Mouse (Mus musculus) embryonic facial prominence, embryonic 11.5 days (tissue): ENCODE data around the gene Pitpnm3. TPM values are rescaled to one million over a fixed set of nuclear protein-coding genes. Genes with fewer than 3 reads are reported as not detected.

Experiments used
- ATAC-seq: fragments of 200-750 bp; cut with Nextera tagmentation; replicated peaks from 2 replicates; pipeline ENCODE4 v1.8.0; 2017; ENCODE audit warnings: low read depth; ENCODE audit not compliant: insufficient number of reproducible peaks, low FRiP score, low TSS enrichment
- DNase-seq: peaks from one replicate; pipeline ENCODE4 v3.0.0-alpha.2; 2015; ENCODE audit warnings: low spot score
- H3K27ac ChIP-seq: fragments of 300-500 bp; sonication (generic); replicated peaks from 2 replicates; pipeline ENCODE4 v1.5.1; 2014; ENCODE audit warnings: mild to moderate bottlenecking, low read depth, low read length, control low read depth
- H3K27me3 ChIP-seq: fragments of 300-500 bp; sonication (generic); 2 replicates; pipeline ENCODE4 v1.6.1; 2014; ENCODE audit warnings: mild to moderate bottlenecking, low read length, moderate library complexity, mixed read lengths; ENCODE audit not compliant: control insufficient read depth, insufficient read depth
- H3K36me3 ChIP-seq: fragments of 300-500 bp; sonication (generic); replicated peaks from 2 replicates; pipeline ENCODE4 v1.6.1; 2014; ENCODE audit warnings: low read depth, mild to moderate bottlenecking, low read length, moderate library complexity, mixed read lengths; ENCODE audit not compliant: control insufficient read depth, insufficient read depth
- H3K4me1 ChIP-seq: fragments of 300-500 bp; sonication (generic); 2 replicates; pipeline ENCODE4 v1.6.1; 2014; ENCODE audit warnings: low read length, mixed read lengths; ENCODE audit not compliant: control insufficient read depth, insufficient read depth
- H3K4me2 ChIP-seq: fragments of 300-500 bp; sonication (generic); 2 replicates; pipeline ENCODE4 v1.6.1; 2014; ENCODE audit warnings: low read depth, mild to moderate bottlenecking, control low read depth, low read length, moderate library complexity
- H3K4me3 ChIP-seq: fragments of 300-500 bp; sonication (generic); 2 replicates; pipeline ENCODE4 v1.5.1; 2014; ENCODE audit warnings: low read depth, low read length, control low read depth
- H3K9ac ChIP-seq: fragments of 300-500 bp; sonication (generic); replicated peaks from 2 replicates; pipeline ENCODE4 v1.6.1; 2014; ENCODE audit warnings: mild to moderate bottlenecking, control low read depth, low read length
- H3K9me3 ChIP-seq: fragments of 300-500 bp; sonication (generic); replicated peaks from 2 replicates; pipeline ENCODE4 v1.6.1; 2016; ENCODE audit warnings: mild to moderate bottlenecking, low read length, inconsistent platforms, mixed read lengths; ENCODE audit not compliant: control insufficient read depth
- WGBS: fragments of 180-500 bp; shearing (Covaris S2); extraction: QIAGEN DNeasy Blood & Tissue Kit; methylation state at CpG from one replicate; pipeline ENCODE4 v1.1.7; 2014; 5-methylcytosine and 5-hydroxymethylcytosine counted together
- polyA plus RNA-seq: library from polyadenylated mRNA; unstranded; fragments of >200 nt; fragmentation: Nextera tagmentation; extraction: Ambion mirVana; gene quantifications from 2 replicates; pipeline ENCODE4 v1.2.1, GENCODE M21; 2014

Gene Pitpnm3
- polyA plus RNA-seq, 1 experiment from 2014 or later: 0.34 TPM

- no peaks in the 10 kb centered on the region; the same call in 1 of the 2 replicates for H3K4me1 ChIP-seq
- WGBS: 15% methylated on average over 5 of the region's 5 CpGs
- no peaks in the 10 kb centered on the region for H3K36me3 ChIP-seq
- DNase-seq (peak; percentile 79), ATAC-seq (no peak)
- H3K9me3 ChIP-seq: no peaks in the 10 kb centered on the region
- no peak overlapping the region for H3K4me2 ChIP-seq
- no peak overlapping the region for H3K9ac ChIP-seq
- H3K4me3 ChIP-seq: no peak overlapping the region
- no peak overlapping the region for H3K27ac ChIP-seq
- peaks cover 7% of the 10 kb centered on the region for H3K27me3 ChIP-seq
Observed at GRCm38 (mm10) chr11:72052636-72053035, 82.9 kb downstream of the Pitpnm3 start.

- H3K27ac ChIP-seq: no peak overlapping the region
- H3K4me2 ChIP-seq: no peak overlapping the region
- no peak for ATAC-seq
- no peaks in the 10 kb centered on the region for H3K36me3 ChIP-seq
- no peaks in the 10 kb centered on the region; the same call in 1 of the 2 replicates for H3K4me1 ChIP-seq
- peaks cover 7% of the 10 kb centered on the region for H3K27me3 ChIP-seq
- no peaks in the 10 kb centered on the region for H3K9me3 ChIP-seq
- DNase-seq: peak; percentile 7
- no peak overlapping the region for H3K4me3 ChIP-seq
- no peak overlapping the region for H3K9ac ChIP-seq
- 32% methylated on average over 3 of the region's 3 CpGs for WGBS
Observed at GRCm38 (mm10) chr11:72052221-72052620, 83.4 kb downstream of the Pitpnm3 start.

- H3K27ac ChIP-seq: no peak overlapping the region
- 2% methylated on average over 36 of the region's 45 CpGs for WGBS
- no peaks in the 10 kb centered on the region; the same call in 1 of the 2 replicates for H3K4me1 ChIP-seq
- H3K4me2 ChIP-seq: peak overlapping the region; percentile 95
- H3K4me3 ChIP-seq: peak overlapping the region; percentile 52
- H3K27me3 ChIP-seq: peaks cover 7% of the 10 kb centered on the region
- DNase-seq (peak; percentile 58), ATAC-seq (peak; percentile 16; the same call in 1 of the 2 replicates)
- peak overlapping the region; percentile 54 for H3K9ac ChIP-seq
- H3K36me3 ChIP-seq: no peaks in the 10 kb centered on the region
- H3K9me3 ChIP-seq: no peaks in the 10 kb centered on the region
Observed at GRCm38 (mm10) chr11:72050895-72051858, 84.4 kb downstream of the Pitpnm3 start.

- no peak for ATAC-seq
- Histone ChIP-seq H3K27me3 (peaks cover 7% of the 10 kb centered on the region), H3K4me2 (peak overlapping the region; percentile 95)
Observed at GRCm38 (mm10) chr11:72050168-72050894, 85.2 kb downstream of the Pitpnm3 start.

GRCm38 (mm10) chr11:72049171-72049759 lies 86.3 kb downstream of the Pitpnm3 start:
- ATAC-seq (no peak), DNase-seq (no peak)
- no peak overlapping the region for H3K4me2 ChIP-seq
- H3K4me1 ChIP-seq: no peaks in the 10 kb centered on the region; the same call in 1 of the 2 replicates
- H3K9me3 ChIP-seq: no peaks in the 10 kb centered on the region
- WGBS: 70% methylated on average over 8 of the region's 8 CpGs
- no peak overlapping the region for H3K27ac ChIP-seq
- H3K36me3 ChIP-seq: no peaks in the 10 kb centered on the region; the same call in 1 of the 2 replicates
- peaks cover 7% of the 10 kb centered on the region for H3K27me3 ChIP-seq
- H3K4me3 ChIP-seq: no peak overlapping the region
- H3K9ac ChIP-seq: no peak overlapping the region

More at GRCm38 (mm10) chr11:72050168-72050894, 85.2 kb downstream of the Pitpnm3 start:
- Histone ChIP-seq H3K4me3 (peak overlapping the region; percentile 52), H3K4me1 (no peaks in the 10 kb centered on the region; the same call in 1 of the 2 replicates), H3K27ac (no peak overlapping the region), H3K36me3 (no peaks in the 10 kb centered on the region; the same call in 1 of the 2 replicates), H3K9me3 (no peaks in the 10 kb centered on the region), H3K9ac (peak overlapping the region; percentile 54)
- DNase-seq: no peak
- WGBS: 22% methylated on average over 14 of the region's 14 CpGs

- Histone ChIP-seq H3K27ac (no peak overlapping the region), H3K27me3 (peaks cover 7% of the 10 kb centered on the region), H3K9ac (no peak overlapping the region), H3K4me1 (no peaks in the 10 kb centered on the region; the same call in 1 of the 2 replicates), H3K4me3 (no peak overlapping the region), H3K4me2 (no peak overlapping the region), H3K9me3 (no peaks in the 10 kb centered on the region), H3K36me3 (no peaks in the 10 kb centered on the region; the same call in 1 of the 2 replicates)
- no peak for ATAC-seq
- WGBS: 59% methylated on average over 6 of the region's 6 CpGs
- DNase-seq: no peak
Observed at GRCm38 (mm10) chr11:72048730-72049129, 86.8 kb downstream of the Pitpnm3 start.

- H3K27me3 ChIP-seq: no peaks in the 10 kb centered on the region
- no peak overlapping the region for H3K4me3 ChIP-seq
- H3K9me3 ChIP-seq: no peaks in the 10 kb centered on the region
- DNase-seq (no peak), ATAC-seq (no peak)
- H3K27ac ChIP-seq: no peak overlapping the region
- no peaks in the 10 kb centered on the region; the same call in 1 of the 2 replicates for H3K36me3 ChIP-seq
- WGBS: 84% methylated on average over 3 of the region's 3 CpGs
- H3K9ac ChIP-seq: no peak overlapping the region
- no peak overlapping the region; the same call in 1 of the 2 replicates for H3K4me2 ChIP-seq
- H3K4me1 ChIP-seq: peaks cover 5% of the 10 kb centered on the region
Observed at GRCm38 (mm10) chr11:72044231-72044630, 91.3 kb downstream of the Pitpnm3 start.
